Mouse (Mus musculus) ovary, adult 18-20 months (tissue): ENCODE data around the gene Pdia5.

Source experiments
- DNase-seq: peaks from one replicate; pipeline ENCODE4 v3.0.0; 2022; ENCODE audit warnings: low spot score, mixed read lengths

Pdia5 gene

GRCm38 (mm10) chr16:35490231-35491070 is at the start of gene Pdia5:
Gene Pdia5 (minus strand): TSS chr16:35490873.
- peak; percentile 87 for DNase-seq

DNA sequence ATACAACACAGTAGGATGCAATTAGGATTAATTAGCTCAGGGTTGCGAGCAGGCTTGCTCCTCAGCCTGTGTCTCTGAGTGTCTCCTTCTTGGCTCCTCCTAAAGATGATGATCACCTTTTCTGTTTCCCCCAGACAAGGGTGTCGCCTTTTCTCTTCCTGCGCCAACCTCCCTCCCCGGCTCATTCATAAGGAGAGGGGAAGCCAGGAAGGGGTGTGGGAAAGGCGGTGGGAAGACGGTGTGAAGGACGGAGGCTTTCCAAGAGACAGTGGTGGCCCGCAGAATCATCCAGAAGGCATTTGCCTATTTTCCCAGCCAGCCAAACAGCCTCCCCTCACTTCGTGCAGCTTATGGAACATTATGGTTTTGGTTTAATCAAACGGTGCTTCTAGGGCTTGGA is 48.4 kb upstream of the Pdia5 start:
- no peak for DNase-seq

DNA sequence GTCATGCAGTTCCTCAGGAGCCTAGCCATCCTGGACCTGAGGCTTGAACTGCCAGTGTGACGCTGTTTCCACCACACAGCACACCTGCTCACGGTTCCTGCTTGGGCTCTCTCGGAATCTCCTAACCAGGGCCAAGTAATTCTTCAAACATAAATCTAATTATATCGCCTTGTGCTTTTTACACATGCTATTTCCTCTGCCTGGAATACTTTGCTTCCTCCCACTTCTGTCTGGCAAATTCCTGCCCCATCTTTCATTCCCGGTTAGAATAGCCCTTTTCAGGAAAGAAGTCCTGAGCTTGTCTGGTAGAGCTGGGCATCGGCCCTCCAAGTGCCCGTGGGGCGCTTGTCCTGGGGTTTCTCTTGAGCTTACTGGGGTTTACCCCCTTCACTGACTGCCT is 47.0 kb upstream of the Pdia5 start:
- no peak for DNase-seq

- no peak for DNase-seq
Observed at GRCm38 (mm10) chr16:35534630-35535029, 44.0 kb upstream of the Pdia5 start.

GRCm38 (mm10) chr16:35524200-35524599 is 33.5 kb upstream of the Pdia5 start:
- no peak for DNase-seq

- DNase-seq = no peak
Observed at GRCm38 (mm10) chr16:35519245-35519644, 28.6 kb upstream of the Pdia5 start.

DNA sequence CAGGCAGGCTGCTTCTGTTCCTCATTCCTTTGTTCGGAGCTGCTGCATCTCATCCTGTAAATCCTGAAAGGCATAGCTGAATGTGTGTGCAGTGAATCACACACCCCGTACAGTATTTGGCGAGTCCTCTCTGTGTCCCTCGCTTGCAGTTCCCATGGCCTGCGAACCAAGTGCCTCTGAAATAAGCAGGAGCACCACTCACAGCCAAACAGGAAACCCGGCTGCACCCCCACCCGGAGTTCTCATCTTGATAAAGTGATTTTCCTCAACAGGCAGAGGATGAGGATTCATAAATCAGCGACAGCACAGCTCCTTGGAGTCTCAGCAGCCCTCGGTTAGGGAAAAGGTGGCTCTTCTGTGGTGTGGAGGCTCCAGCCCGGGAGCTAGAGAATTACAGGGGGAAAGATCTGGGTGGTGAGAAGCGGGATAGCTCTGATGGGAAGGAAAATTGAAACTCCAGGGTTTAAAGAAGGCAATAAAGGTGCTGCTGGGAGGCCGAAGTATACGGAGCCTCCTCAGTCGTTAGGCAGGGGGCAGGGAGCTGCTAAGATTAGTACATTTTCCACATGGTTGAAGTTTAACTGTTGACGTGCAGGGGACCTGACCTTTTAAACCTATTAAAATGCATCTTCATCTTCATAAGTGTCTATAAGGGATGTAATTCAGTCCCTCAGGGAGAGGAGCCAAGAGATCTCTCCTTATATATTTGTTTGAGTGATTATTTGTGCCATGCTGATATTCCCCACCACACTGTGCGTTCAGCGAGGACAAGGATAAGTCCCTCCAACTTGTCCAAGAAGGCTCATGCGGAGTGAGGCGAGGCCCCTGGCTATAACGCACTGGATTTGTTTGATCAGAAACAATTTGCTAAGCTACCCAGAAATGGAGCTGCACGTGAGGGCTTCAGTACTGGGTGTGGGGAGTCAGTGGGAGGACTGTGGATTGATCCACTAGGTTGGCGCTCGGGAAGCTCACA is 27.6 kb upstream of the Pdia5 start:
- DNase-seq = no peak

DNA sequence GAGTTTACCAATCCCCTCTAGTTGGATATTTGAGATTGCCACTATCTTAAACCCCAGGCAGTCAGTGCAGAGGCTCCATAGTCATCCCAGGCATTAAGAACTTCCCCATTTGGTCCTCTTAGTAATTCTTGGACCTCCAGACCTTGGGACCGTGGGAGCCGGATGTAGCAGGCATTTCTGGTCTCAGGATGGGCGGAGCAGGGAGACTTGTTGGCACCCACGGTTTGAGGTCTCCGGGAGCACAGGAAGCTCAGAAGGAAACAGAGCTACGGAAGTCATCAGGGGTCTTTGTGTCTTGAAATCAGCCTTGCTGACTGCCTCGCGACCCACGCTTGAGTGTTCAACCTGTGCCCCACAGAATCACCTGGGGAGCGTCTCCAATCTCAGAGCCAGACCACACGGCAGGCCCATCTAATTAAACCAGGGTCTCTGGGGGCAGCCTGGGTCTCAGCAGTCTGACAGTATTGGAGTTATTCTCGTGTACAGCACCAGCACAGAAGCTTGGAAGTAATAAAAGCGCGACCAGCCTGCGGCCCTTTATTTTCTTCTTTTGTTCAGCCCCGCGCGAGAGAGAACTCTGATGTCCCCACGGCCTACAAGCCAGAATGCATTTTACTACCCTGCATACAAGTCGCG is 25.4 kb upstream of the Pdia5 start:
- DNase-seq = no peak

DNA sequence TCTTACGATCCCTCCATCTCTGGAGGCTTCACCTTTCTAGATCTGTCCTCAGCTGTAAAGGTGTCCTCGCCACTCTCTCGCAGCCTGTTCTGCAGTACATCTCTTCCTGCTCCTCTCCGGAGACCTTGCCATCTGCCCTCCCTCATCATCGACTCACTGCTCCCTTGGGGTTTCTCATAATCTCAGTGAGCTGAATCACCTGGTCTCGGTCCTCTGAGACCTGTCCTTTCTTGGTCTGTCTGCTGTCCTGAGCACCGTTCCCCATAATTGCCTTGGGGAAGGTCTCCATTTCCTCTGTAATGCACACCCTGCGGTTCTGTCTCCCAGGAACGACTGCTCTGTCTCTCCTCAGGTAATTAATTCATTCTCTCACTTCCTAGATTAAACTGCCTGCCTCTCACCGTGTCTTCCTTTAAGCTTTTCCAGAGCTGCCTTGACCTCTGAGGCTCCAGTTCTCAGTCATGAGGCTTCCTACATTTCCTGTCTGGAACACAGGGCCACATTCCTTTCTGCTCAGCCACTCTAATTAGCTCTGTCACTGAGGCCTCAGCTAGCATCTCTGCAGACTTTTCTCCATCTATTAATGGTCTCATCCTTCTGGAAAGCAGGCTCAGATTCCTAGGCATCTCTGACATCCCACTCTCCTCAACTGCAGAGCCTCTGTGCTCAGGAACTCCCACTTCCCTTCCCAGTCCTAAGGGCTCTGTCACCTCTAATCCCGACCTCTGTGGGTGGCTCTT is 18.8 kb upstream of the Pdia5 start:
- no peak for DNase-seq

DNA sequence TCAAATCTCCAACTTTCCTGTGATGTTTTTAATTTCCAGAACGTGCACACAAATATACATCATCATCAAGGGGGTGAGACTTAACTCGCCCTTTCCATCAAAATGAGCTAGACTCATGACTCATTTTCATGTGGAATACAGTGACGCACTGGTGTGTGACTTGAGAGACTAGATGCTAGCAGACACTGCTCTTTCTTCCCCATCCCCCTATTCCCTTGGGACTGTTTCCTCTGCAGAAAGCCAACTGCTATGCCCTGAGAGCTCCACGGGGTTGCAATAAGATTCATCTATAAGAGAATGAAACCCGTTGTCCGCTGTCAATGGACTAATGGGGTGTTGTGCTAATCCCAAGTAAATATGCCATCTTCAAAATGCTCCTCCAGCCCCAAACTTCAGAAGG is 17.9 kb upstream of the Pdia5 start:
- no peak for DNase-seq

DNA sequence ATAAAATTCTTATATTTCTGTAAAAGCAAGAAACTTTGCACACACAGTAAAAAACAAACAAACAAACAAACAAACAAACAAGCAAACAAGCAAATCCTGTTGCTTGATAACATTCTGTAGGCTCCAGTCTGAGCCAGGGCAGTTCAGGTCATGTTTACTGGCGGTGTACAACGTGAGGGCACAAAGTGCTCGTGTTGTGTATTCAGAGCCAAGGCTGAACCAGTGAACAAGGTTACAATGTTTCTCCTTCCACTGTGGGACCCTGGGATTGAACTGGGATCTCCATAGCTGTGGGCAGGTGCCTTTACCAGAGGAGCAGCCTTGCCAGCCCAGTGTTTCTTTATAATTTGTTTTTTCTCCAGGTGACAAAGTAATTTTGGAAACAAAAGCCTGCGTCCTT is 15.1 kb upstream of the Pdia5 start:
- no peak for DNase-seq

DNA sequence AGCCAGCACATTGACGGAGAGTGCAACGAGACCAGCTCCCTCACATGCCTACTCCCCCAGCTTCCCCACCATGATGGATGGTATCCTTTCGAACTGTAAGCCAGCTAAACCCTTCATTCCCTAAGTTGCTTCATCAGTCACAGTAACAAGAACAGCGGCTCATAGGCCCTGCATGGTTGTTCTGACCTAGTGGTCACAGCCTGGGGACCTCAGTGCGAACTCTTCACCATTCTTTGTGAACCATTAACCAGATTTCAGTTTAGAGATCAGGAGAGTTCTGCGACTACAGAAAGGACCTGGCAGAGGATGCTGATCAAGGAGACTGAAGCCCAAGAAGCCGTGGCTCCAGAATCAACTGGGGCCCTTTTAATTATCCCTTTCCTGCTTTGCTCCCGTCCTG is 13.6 kb upstream of the Pdia5 start:
- DNase-seq = no peak

- peak; percentile 76 for DNase-seq
Observed at GRCm38 (mm10) chr16:35502456-35502855, 11.8 kb upstream of the Pdia5 start.

GRCm38 (mm10) chr16:35501106-35501760 is 10.6 kb upstream of the Pdia5 start:
- DNase-seq = no peak

DNA sequence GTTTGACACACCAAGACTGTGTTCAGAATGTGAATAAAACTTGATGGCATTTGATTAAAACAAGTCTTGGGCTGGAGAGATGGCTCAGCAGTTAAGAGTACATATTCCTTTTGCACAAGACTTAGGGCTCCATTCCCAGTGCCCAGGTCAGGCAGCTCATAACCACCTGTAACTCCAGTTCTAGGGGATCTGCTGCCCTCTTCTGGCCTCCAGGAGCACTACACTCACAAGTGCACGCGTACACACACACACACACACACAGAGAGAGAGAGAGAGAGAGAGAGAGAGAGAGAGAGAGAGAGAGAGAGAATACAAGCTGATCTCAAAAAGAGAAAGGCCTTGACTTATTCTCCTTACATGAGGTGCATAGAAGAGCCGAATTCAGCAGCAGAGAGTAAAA is 9.7 kb upstream of the Pdia5 start:
- DNase-seq = no peak

DNA sequence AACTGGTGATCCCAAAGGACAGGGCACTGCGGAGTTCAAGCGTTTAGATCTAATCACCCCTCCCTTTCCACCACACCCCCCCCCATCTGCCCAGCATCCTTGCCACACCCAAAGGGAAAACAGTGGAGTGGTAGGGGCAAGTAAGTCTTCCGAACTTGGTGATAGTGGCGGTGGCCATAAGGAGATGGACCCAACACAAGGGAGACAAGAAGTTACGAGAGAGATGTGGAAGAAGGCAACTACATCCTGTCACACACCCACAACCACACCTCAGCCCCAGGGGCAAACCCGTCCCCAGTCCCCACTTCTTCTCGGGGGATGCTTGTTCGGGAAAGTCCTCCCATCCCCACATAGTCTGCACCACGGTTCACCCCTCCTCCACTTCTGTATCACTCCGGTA is 880 bp downstream of the Pdia5 start:
- no peak for DNase-seq

DNA sequence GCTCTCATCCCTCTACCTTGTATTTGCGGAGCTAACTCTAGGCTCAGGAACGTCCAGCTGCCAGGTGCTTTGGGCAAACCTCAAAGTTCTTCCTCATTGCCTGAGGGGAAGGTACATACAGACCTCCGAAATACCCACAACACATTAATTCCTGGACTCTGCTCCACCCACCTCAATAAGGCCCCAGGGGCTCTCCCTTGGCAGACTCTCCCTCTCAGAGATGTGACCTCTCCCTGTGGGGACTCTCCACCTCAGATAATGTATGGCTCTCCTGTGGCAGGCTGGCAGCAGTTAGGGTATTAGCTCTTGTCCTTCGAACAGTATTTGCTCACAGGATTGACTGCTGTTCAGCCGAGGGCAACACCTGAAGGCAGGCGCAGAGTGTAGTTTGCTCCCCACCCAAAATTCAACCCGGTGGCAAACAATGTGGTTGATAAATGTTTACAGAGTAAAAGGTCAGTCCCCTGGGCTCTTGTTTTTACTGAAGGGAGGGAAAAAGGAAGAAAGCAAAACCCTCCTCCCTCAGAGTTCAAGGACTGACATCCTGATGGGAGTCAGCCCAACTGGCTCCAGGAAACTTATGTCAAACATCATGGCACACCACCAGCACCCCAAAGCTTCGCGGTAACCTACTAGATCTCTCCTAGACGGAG is 1.5 kb downstream of the Pdia5 start:
- no peak for DNase-seq

DNA sequence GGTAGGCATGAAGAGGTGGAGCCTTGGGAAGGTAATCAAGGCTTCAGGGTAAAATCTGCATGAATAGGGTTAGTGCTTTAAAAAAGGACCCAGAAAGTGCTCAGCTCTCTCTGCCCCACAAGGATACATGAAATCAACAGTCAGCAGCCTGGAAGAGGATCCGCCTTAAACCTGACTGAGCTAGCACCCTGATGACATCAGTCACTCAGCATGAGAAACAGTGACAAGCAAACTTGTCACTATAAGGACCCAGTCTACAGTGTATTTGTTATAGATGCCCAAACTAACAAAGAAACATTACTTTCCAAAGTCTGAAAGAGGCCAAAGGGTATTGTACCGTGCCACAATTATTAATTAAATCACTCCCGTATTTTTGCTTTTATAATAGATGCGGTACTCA is 2.9 kb downstream of the Pdia5 start:
- no peak for DNase-seq

DNA sequence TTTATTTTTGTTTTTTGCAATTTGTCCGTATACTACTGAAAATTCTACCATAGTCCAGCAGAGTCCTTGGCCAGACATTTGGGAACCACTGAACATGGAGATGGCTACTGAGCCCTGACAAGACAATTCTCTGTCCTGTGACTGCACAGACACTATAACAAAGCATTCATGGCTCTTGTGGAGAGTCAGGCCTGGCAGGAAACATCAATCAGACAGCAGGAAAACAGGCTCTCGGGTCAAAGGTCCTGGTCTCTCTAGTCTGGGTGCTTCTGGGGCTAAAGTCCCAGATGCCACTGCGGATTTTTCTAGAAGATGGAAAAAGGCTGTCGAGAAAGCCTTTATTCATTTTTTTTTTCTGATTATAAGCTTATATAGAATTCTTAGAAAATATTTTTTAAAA is 3.6 kb downstream of the Pdia5 start:
- no peak for DNase-seq

GRCm38 (mm10) chr16:35485711-35486110 is 5.0 kb downstream of the Pdia5 start:
- DNase-seq = no peak
